Mouse (Mus musculus) C2C12 (cell line): Measurements from ENCODE around the gene Gfod2. TPM values are rescaled to one million over a fixed set of nuclear protein-coding genes. Genes with fewer than 3 reads are reported as not detected.
A peak's percentile ranks its signal among the peaks of the same experiment; 100 is the strongest.

Experiments
- H3K27me3 ChIP-seq: one replicate; pipeline ENCODE4 v1.6.1; 2011; ENCODE audit not compliant: control insufficient read depth, insufficient read depth, insufficient read length
- H3K36me3 ChIP-seq: one replicate; pipeline ENCODE4 v1.6.1; 2011; ENCODE audit not compliant: control insufficient read depth, insufficient read depth
- H3K4me3 ChIP-seq: one replicate; pipeline ENCODE4 v1.5.1; 2011; ENCODE audit warnings: mild to moderate bottlenecking, control low read depth; ENCODE audit not compliant: poor library complexity, insufficient read depth, severe bottlenecking
- H3K79me2 ChIP-seq: one replicate; pipeline ENCODE4 v1.6.1; 2011; ENCODE audit not compliant: control insufficient read depth, insufficient read depth
- H3K79me3 ChIP-seq: one replicate; pipeline ENCODE4 v1.6.1; 2011; ENCODE audit warnings: low read depth, control low read depth
- H3ac ChIP-seq: one replicate; pipeline ENCODE3; 2011; ENCODE audit warnings: low read depth; ENCODE audit not compliant: control insufficient read depth, insufficient read length
- CEBPB ChIP-seq: IDR thresholded peaks from one replicate; pipeline ENCODE4 v1.6.1; 2011; ENCODE audit warnings: low read depth, mild to moderate bottlenecking, control low read depth, moderate library complexity
- CTCF ChIP-seq: IDR thresholded peaks from one replicate; pipeline ENCODE4 v1.5.1; 2011; ENCODE audit not compliant: control insufficient read depth, insufficient read depth, insufficient read length
- FOSL1 ChIP-seq: IDR thresholded peaks from one replicate; pipeline ENCODE4 v1.8.0; 2011; ENCODE audit warnings: mild to moderate bottlenecking, low read length; ENCODE audit not compliant: poor library complexity, insufficient read depth, severe bottlenecking
- MAX ChIP-seq: IDR thresholded peaks from one replicate; pipeline ENCODE4 v1.6.1; 2011; ENCODE audit warnings: mild to moderate bottlenecking, control low read depth
- MYOD1 ChIP-seq: IDR thresholded peaks from one replicate; pipeline ENCODE4 v1.6.1; 2011; ENCODE audit warnings: low read depth; ENCODE audit not compliant: control insufficient read depth, insufficient read length
- MYOG ChIP-seq: IDR thresholded peaks from one replicate; pipeline ENCODE4 v1.6.1; 2011; ENCODE audit not compliant: control insufficient read depth, insufficient read length; ENCODE audit errors: extremely low read depth
- USF1 ChIP-seq: IDR thresholded peaks from one replicate; pipeline ENCODE4 v1.6.1; 2011; ENCODE audit warnings: low read depth, mild to moderate bottlenecking, control low read depth, moderate library complexity
- long read RNA-seq, 2 experiments: library from polyadenylated mRNA; unstranded; transcript quantifications; one replicate each; pipeline ENCODE4 v2.0.0; 2019 to 2020
- polyA plus RNA-seq: library from polyadenylated mRNA; unstranded; fragments of >200 nt; fragmentation: generic; extraction: Trizol; gene quantifications from one replicate; pipeline ENCODE4 v1.2.1, GENCODE M21; 2012; ENCODE audit warnings: missing spikeins

The Gfod2 gene
- 8.2 TPM for polyA plus RNA-seq
- long read RNA-seq, experiment 1, full-length matches to known transcripts: 8 of 9 reads
- long read RNA-seq, experiment 1, partial matches to known transcripts: 1 of 9 reads
- long read RNA-seq, experiment 1, other reads (novel, unspliced or antisense): 0 of 9 reads
- long read RNA-seq, experiment 2, full-length matches to known transcripts: 54 of 55 reads
- long read RNA-seq, experiment 2, partial matches to known transcripts: 0 of 55 reads
- long read RNA-seq, experiment 2, other reads (novel, unspliced or antisense): 1 of 55 reads

- H3K27me3 ChIP-seq: no peaks in the 10 kb centered on the region
- peaks cover 16% of the 10 kb centered on the region for H3K79me2 ChIP-seq
- no peaks in the 10 kb centered on the region for H3K36me3 ChIP-seq
- peak within 1 kb of the TSS; percentile 59 for H3K4me3 ChIP-seq
- peak; percentile 8 for TF ChIP-seq MAX
- no peak for TF ChIP-seq MYOD1
- H3ac ChIP-seq: peak within 1 kb of the TSS; percentile 57
- H3K79me3 ChIP-seq: peaks cover 12% of the 10 kb centered on the region
Observed at GRCm38 (mm10) chr8:105758277-105759108, at the start of gene Gfod2. TSS of gene Gfod2 (minus strand) at chr8:105758664.

- H3ac ChIP-seq: no peak overlapping the region
- no peak overlapping the region for H3K4me3 ChIP-seq
- TF ChIP-seq MYOD1 (no peak), CTCF (no peak), MAX (no peak), FOSL1 (no peak), USF1 (no peak), MYOG (no peak), CEBPB (no peak)
- H3K36me3 ChIP-seq: peaks cover 17% of the 10 kb centered on the region
- peaks cover 13% of the 10 kb centered on the region for H3K79me3 ChIP-seq
- H3K27me3 ChIP-seq: no peaks in the 10 kb centered on the region
- H3K79me2 ChIP-seq: peaks cover 65% of the 10 kb centered on the region
Observed at GRCm38 (mm10) chr8:105807766-105808165, 49.3 kb upstream of the Gfod2 start.

GRCm38 (mm10) chr8:105805964-105806363 lies 47.5 kb upstream of the Gfod2 start:
- peaks cover 57% of the 10 kb centered on the region for H3K79me2 ChIP-seq
- H3K36me3 ChIP-seq: peaks cover 11% of the 10 kb centered on the region
- H3ac ChIP-seq: no peak overlapping the region
- H3K27me3 ChIP-seq: no peaks in the 10 kb centered on the region
- TF ChIP-seq MYOD1 (no peak), MYOG (no peak)
- peaks cover 10% of the 10 kb centered on the region for H3K79me3 ChIP-seq
- H3K4me3 ChIP-seq: no peak overlapping the region

- Histone ChIP-seq H3K27me3 (no peaks in the 10 kb centered on the region), H3K4me3 (no peak overlapping the region), H3K36me3 (peaks cover 11% of the 10 kb centered on the region), H3K79me3 (peaks cover 10% of the 10 kb centered on the region), H3K79me2 (peaks cover 51% of the 10 kb centered on the region), H3ac (no peak overlapping the region)
- TF ChIP-seq MYOD1 (no peak), MYOG (no peak), CEBPB (no peak), USF1 (no peak), MAX (no peak), FOSL1 (no peak), CTCF (no peak)
Observed at GRCm38 (mm10) chr8:105805346-105805745, 46.9 kb upstream of the Gfod2 start.

- no peak for TF ChIP-seq USF1
- no peak for TF ChIP-seq FOSL1
- no peak for TF ChIP-seq MAX
- no peak for TF ChIP-seq CTCF
- TF ChIP-seq CEBPB: no peak
- TF ChIP-seq MYOD1: no peak
- TF ChIP-seq MYOG: no peak
- Histone ChIP-seq H3K79me3 (peaks cover 10% of the 10 kb centered on the region), H3K79me2 (peaks cover 48% of the 10 kb centered on the region), H3K4me3 (no peak overlapping the region), H3K36me3 (peaks cover 11% of the 10 kb centered on the region), H3K27me3 (no peaks in the 10 kb centered on the region), H3ac (no peak overlapping the region)
Observed at GRCm38 (mm10) chr8:105804797-105805196, 46.3 kb upstream of the Gfod2 start.

- Histone ChIP-seq H3K4me3 (no peak overlapping the region), H3ac (no peak overlapping the region), H3K36me3 (peaks cover 11% of the 10 kb centered on the region), H3K27me3 (no peaks in the 10 kb centered on the region), H3K79me2 (peaks cover 43% of the 10 kb centered on the region), H3K79me3 (peaks cover 9% of the 10 kb centered on the region)
- TF ChIP-seq CEBPB (no peak), USF1 (no peak), MYOG (no peak), MAX (no peak), MYOD1 (no peak), FOSL1 (no peak), CTCF (no peak)
Observed at GRCm38 (mm10) chr8:105801153-105801904, 42.9 kb upstream of the Gfod2 start.
